Mouse (Mus musculus): ENCODE results near the gene Tsg101. TPM values are rescaled to one million over a fixed set of nuclear protein-coding genes. Genes with fewer than 3 reads are reported as not detected.

Tsg101 gene
- polyA plus RNA-seq, 1 experiment from 2014 or later, result 165 TPM

DNA sequence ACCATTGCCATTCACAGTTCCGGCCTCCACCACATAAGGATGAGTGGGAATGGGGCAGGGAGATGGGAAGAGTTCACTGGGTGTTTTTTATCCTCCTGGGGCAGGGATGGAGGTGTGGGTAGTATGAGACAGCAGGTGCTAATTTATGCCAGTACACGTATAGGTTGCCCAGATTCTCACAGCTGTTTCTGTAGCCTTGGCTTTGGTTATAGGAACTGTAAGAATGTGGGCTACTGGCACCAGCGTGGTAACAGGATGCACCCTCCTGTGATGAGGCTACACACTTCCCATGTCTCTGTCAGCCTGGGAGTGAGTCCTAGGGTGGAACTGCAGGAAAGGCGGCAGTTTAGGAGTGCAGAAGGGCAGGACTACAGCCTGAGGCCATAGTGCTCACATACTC, 42.9 kb downstream of the Tsg101 start:
- 52% methylated on average over 4 of the region's 4 CpGs for WGBS
- no peak overlapping the region for H3K4me2 ChIP-seq
- no peak overlapping the region for H3K9ac ChIP-seq
- ATAC-seq (ENCODE audit: extremely low read depth, insufficient number of reproducible peaks, low FRiP score, low TSS enrichment), result no peak
- H3K27me3 ChIP-seq (replicated peaks), result no peaks in the 10 kb centered on the region
- H3K4me3 ChIP-seq, result no peak overlapping the region
- H3K4me1 ChIP-seq, result no peaks in the 10 kb centered on the region
- no peaks in the 10 kb centered on the region for H3K9me3 ChIP-seq
- no peak overlapping the region for H3K27ac ChIP-seq (replicated peaks)
- H3K36me3 ChIP-seq, result no peaks in the 10 kb centered on the region

DNA sequence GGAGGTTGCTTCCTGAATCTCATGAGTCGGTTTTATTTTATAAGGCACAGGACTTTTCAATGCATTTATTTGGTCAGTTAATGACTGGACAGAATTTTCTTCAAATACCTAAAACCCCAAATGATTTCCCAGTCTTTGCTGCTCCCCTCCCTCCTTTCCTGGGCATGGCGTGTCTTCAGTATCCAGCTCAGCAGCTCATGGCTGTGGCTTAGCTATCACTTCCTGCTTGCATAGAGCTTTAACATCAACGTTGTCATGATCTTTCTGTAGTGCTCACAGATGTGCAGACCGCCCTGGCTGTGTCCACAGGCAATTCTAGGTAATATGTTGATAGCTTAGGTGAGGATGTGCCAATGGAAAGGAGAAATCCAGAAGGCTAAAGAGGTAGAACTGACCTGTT, 47.8 kb downstream of the Tsg101 start:
- no peak overlapping the region for H3K4me2 ChIP-seq
- no peak for ATAC-seq (ENCODE audit: extremely low read depth, insufficient number of reproducible peaks, low FRiP score, low TSS enrichment)
- H3K4me3 ChIP-seq, result no peak overlapping the region
- WGBS, result 60% methylated on average over 4 of the region's 4 CpGs
- H3K9ac ChIP-seq, result no peak overlapping the region
- H3K4me1 ChIP-seq, result no peaks in the 10 kb centered on the region
- H3K27ac ChIP-seq (replicated peaks), result no peak overlapping the region
- no peaks in the 10 kb centered on the region for H3K27me3 ChIP-seq (replicated peaks)
- H3K36me3 ChIP-seq, result no peaks in the 10 kb centered on the region
- H3K9me3 ChIP-seq, result no peaks in the 10 kb centered on the region

DNA sequence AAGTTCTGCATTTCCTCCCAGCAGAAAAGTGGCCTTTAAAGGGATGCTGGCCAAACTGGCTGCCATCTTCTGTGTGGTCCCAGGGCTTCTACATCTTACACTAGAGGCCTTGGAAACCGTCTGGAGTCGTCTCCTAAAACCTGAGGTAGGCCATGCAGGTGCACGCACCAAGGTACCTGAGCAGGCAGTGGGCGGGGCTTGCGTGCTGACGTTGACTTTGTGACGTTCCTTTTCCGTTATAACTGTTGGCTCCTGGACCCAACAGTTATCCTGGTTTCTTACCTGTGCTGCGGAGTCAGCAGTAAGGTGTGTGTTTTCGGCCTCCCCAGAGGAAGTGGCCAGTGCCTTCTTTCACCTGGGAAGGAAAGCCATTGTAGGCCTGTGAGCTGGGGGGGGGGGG, 58.8 kb downstream of the Tsg101 start, which contains the start of gene Ldhc:
Ldhc (plus strand) TSS at position 208 of the 400 bp plus-strand sequence.
- Histone ChIP-seq H3K4me3 (no peak within 1 kb of the TSS), H3K4me2 (no peak within 1 kb of the TSS), H3K9me3 (no peaks in the 10 kb centered on the region), H3K27ac (replicated peaks) (no peak within 1 kb of the TSS), H3K9ac (no peak within 1 kb of the TSS), H3K4me1 (no peaks in the 10 kb centered on the region), H3K27me3 (replicated peaks) (no peaks in the 10 kb centered on the region), H3K36me3 (peaks cover 7% of the 10 kb centered on the region)
- no peak for ATAC-seq (ENCODE audit: extremely low read depth, insufficient number of reproducible peaks, low FRiP score, low TSS enrichment)
- 43% methylated on average over 10 of the region's 10 CpGs for WGBS

DNA sequence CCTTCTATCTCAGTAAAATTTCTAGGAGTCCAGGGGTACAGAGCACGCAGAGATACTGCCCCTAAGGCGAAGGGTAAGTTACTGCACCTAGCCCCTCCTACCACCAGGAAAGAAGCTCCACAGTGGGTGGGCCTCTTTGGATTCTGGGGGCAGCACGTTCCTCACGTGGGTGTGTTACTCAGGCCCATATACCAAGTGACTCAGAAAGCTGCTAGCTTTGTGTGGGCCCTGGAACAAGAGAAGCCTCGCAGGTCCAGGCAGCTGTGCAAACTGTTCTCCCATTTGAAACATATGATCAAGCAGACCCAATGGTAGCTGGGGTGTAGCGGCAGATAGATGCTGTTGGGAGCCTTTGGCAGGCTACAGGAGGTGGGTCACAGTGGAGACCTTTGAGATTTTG, 60.7 kb downstream of the Tsg101 start:
- WGBS, result 55% methylated on average over 6 of the region's 6 CpGs
- Histone ChIP-seq H3K4me1 (no peaks in the 10 kb centered on the region), H3K4me2 (no peak overlapping the region), H3K27ac (replicated peaks) (no peak overlapping the region), H3K36me3 (peaks cover 27% of the 10 kb centered on the region), H3K27me3 (replicated peaks) (no peaks in the 10 kb centered on the region), H3K9me3 (no peaks in the 10 kb centered on the region), H3K9ac (no peak overlapping the region), H3K4me3 (no peak overlapping the region)
- no peak for ATAC-seq (ENCODE audit: extremely low read depth, insufficient number of reproducible peaks, low FRiP score, low TSS enrichment)

DNA sequence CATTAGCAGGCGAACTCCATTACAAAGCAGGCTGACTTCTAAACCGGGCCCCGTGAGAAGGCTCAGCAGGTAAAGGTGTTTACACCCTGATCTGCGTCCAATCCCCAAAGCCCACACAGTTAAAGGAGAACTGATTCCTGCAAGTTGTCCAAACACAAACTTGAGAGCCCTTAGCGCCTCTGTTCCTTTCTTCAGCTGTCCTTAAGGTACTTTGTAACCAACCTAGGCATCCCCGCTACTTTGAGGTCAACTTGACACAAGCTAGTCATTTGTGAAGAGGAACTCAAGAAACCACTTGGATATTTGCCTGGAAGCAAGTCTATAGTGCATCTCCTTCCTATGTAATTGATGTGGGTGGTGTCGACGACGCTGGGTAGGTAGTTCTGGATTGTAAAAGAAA, 62.3 kb downstream of the Tsg101 start:
- Histone ChIP-seq H3K9me3 (no peaks in the 10 kb centered on the region), H3K9ac (no peak overlapping the region), H3K27me3 (replicated peaks) (no peaks in the 10 kb centered on the region), H3K4me2 (no peak overlapping the region), H3K4me1 (no peaks in the 10 kb centered on the region), H3K36me3 (peaks cover 43% of the 10 kb centered on the region), H3K4me3 (no peak overlapping the region), H3K27ac (replicated peaks) (no peak overlapping the region)
- no peak for ATAC-seq (ENCODE audit: extremely low read depth, insufficient number of reproducible peaks, low FRiP score, low TSS enrichment)
- WGBS, result 69% methylated on average over 9 of the region's 9 CpGs

DNA sequence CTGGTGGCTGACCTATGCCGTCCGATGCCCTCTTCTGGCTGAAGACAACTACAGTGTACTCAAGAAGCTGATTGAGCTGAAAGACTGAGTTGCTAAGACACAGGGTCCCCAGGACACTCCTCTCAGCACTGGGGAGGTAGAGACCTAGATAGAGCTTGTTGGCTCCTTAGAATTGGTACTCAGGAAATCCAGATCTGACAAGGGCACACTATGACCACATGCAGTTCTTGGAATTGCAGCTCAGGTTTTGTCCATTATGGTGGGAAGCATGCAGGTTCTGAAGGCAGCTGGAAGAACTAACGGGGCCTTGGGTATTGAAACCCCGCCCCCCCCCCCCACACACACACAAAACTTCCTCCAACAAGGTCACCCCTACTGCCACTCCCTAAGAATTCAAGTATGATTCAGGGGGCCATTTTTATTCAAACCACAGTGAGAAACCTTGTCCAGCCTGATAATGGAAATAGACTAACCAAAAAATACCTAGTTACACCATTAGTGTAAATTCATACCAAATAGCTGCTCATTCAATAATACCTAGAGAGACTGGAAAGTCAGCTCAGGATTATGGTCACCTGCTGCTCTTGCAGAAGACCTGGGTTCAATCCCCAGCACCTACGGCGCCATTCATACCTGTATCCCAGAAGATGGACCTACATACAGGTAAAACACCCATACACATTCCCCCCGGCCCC, 63.8 kb downstream of the Tsg101 start:
- Histone ChIP-seq H3K27ac (replicated peaks) (no peak overlapping the region), H3K36me3 (peaks cover 57% of the 10 kb centered on the region), H3K9ac (no peak overlapping the region), H3K27me3 (replicated peaks) (no peaks in the 10 kb centered on the region), H3K4me1 (no peaks in the 10 kb centered on the region), H3K4me2 (no peak overlapping the region), H3K9me3 (no peaks in the 10 kb centered on the region), H3K4me3 (no peak overlapping the region)
- ATAC-seq (ENCODE audit: extremely low read depth, insufficient number of reproducible peaks, low FRiP score, low TSS enrichment), result no peak
- WGBS, result 64% methylated on average over 7 of the region's 7 CpGs

DNA sequence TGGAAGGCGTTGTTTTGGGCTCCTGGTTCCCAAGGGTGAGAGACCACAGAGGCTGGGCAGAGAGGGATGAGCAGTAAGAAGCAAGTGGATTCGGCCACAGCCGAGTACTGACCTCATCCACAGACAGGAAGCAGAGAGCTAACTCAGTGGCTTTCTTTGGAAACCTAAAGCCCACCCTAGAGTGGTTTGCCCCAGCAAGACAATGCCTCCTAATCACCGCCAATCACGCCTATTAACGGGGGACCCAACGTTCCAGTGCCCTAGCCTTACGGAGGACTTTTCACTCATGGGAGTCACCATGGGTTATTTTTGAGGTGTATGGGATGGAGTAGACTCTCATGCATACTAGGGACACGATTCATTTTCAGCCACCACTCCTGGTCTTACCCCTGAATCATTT, 66.4 kb downstream of the Tsg101 start:
- no peaks in the 10 kb centered on the region for H3K9me3 ChIP-seq
- no peak overlapping the region for H3K27ac ChIP-seq (replicated peaks)
- no peak overlapping the region for H3K4me2 ChIP-seq
- ATAC-seq (ENCODE audit: extremely low read depth, insufficient number of reproducible peaks, low FRiP score, low TSS enrichment), result no peak
- H3K9ac ChIP-seq, result no peak overlapping the region
- peaks cover 84% of the 10 kb centered on the region for H3K36me3 ChIP-seq
- 85% methylated on average over 9 of the region's 9 CpGs for WGBS
- H3K27me3 ChIP-seq (replicated peaks), result no peaks in the 10 kb centered on the region
- peaks cover 14% of the 10 kb centered on the region for H3K4me1 ChIP-seq
- no peak overlapping the region for H3K4me3 ChIP-seq

DNA sequence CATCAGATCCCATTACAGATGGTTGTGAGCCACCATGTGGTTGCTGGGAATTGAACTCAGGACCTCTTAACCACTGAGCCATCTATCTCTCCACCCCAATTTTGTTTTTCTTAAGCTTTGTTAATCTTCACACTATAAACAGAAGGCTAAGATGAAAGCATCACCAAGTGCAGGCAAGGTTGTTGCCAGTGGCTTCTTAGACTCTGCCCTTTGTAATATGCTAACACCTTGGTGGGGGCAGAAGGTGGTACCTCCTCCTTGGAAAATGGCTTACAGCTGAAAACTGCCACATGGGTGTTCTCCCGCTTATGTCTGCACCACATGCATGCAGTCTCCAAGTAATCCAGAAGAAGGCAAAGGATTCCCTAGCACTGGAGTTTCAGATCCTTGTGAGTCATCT, 67.1 kb downstream of the Tsg101 start:
- 80% methylated on average over 1 of the region's 1 CpGs for WGBS
- Histone ChIP-seq H3K27ac (replicated peaks) (no peak overlapping the region), H3K9ac (no peak overlapping the region), H3K4me2 (no peak overlapping the region), H3K9me3 (no peaks in the 10 kb centered on the region), H3K27me3 (replicated peaks) (no peaks in the 10 kb centered on the region), H3K36me3 (peaks cover 91% of the 10 kb centered on the region), H3K4me3 (no peak overlapping the region), H3K4me1 (peaks cover 21% of the 10 kb centered on the region)
- ATAC-seq (ENCODE audit: extremely low read depth, insufficient number of reproducible peaks, low FRiP score, low TSS enrichment), result no peak

DNA sequence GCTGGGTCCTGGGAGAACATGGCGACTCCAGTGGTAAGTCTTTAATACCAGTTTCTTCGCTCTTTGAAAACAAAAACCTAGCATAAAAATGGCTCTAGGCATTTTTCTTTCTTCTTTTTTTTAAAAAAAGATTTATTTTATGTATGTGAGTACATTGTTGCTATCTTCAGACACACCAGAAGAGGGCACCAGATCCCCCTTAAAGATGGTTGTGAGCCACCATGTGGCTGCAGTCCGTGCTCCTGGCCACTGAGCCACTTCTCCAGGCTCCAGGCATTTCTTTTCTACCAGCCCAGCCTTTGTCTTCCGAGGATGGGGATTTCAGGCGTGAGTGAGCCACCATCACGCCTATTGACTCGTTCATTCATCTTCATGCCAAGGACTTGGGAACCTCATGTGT, 68.7 kb downstream of the Tsg101 start:
- 76% methylated on average over 7 of the region's 7 CpGs for WGBS
- Histone ChIP-seq H3K4me1 (peaks cover 30% of the 10 kb centered on the region), H3K4me2 (no peak overlapping the region), H3K27ac (replicated peaks) (no peak overlapping the region), H3K27me3 (replicated peaks) (no peaks in the 10 kb centered on the region), H3K9me3 (no peaks in the 10 kb centered on the region), H3K9ac (no peak overlapping the region), H3K36me3 (peaks cover 87% of the 10 kb centered on the region), H3K4me3 (no peak overlapping the region)
- ATAC-seq (ENCODE audit: extremely low read depth, insufficient number of reproducible peaks, low FRiP score, low TSS enrichment), result no peak

DNA sequence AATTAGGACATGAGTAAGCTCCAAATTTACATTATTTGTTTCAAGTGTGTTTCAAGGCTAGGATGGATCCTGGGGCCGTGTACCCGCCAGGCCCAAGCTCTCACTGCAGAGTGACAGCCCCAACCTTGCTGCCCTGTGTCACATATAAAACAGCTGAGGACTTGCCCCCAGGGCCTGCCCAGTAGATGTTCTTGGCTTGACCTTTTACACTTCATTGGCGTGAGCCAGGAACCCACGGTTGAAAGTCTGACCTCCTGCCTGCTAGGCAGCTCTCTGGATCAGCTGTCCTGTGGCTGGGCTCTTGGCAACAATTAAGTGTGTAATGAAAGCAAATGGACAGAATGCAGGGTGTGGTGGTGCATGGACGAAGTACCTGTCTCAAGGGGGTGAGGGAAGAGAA, 70.5 kb downstream of the Tsg101 start:
- H3K9ac ChIP-seq, result no peak overlapping the region
- peaks cover 41% of the 10 kb centered on the region for H3K4me1 ChIP-seq
- H3K9me3 ChIP-seq, result no peaks in the 10 kb centered on the region
- no peaks in the 10 kb centered on the region for H3K27me3 ChIP-seq (replicated peaks)
- ATAC-seq (ENCODE audit: extremely low read depth, insufficient number of reproducible peaks, low FRiP score, low TSS enrichment), result no peak
- peaks cover 69% of the 10 kb centered on the region for H3K36me3 ChIP-seq
- no peak overlapping the region for H3K4me2 ChIP-seq
- H3K4me3 ChIP-seq, result no peak overlapping the region
- 75% methylated on average over 5 of the region's 5 CpGs for WGBS
- no peak overlapping the region for H3K27ac ChIP-seq (replicated peaks)

DNA sequence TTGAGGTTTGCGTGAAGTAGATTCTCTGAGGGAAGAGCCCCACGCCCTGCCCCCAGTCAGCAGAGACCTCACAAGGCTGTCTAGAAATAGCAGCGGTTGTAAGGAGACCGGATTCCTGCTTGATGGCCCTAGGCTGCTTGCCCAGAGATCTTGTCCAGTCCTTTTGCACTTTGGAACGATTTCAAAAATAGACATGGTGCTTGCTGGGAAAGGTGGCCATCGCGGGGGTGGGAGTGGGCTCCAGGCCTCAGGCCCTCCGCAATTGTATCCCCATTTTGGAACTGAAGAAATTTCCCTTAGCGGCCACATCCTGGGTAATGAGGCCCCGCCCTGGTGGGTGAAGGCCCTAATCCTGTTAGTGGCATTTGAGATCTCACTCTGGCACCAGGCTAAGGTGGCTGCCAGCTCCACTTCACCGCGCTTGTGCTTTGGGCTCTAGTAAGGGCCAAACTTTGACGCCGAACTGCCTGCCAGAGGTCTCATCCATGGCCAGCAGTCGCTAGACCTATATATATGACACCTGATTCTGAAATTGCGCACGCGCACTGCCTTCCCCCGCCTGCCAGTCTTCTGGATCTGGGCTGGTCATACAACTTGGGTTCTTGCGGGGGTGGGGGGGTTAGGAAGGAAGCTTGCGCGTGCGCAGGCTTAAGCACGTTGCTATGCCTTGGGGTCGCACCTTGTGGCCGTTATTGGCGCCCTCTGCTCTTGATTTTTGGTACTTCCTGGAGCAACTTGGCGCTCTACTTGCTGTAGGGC, 73.1 kb downstream of the Tsg101 start:
- Histone ChIP-seq H3K4me3 (peak overlapping the region; percentile 88), H3K4me2 (peak overlapping the region; percentile 91), H3K9me3 (no peaks in the 10 kb centered on the region), H3K36me3 (peaks cover 43% of the 10 kb centered on the region), H3K27ac (replicated peaks) (peak overlapping the region; percentile 99), H3K4me1 (peaks cover 43% of the 10 kb centered on the region), H3K9ac (peak overlapping the region; percentile 98), H3K27me3 (replicated peaks) (0 out of 2 replicates have a peak, but pooled peaks cover 6% of the 10 kb centered on the region)
- WGBS, result 1% methylated on average over 28 of the region's 28 CpGs
- ATAC-seq (ENCODE audit: extremely low read depth, insufficient number of reproducible peaks, low FRiP score, low TSS enrichment), result no peak

Measured in heart, embryonic 13.5 days (tissue).